Mouse (Mus musculus): ENCODE measurements at regions not wholly inside any gene's neighbourhood (a gene's known extent, or its start where the extent isn't known, plus 50 kb on each side); places are given as distances from the start of the nearest gene placed in this dataset.

GRCm38 (mm10) chr11:39596479-39596878 lies 1098.5 kb downstream of the Mat2b start:
- TF ChIP-seq ZC3H11A (IDR thresholded peaks at IDR 0.05; ENCODE audit: borderline replicate concordance, low read depth, low read length) (no peak), MAFK (IDR thresholded peaks at IDR 0.05; ENCODE audit: insufficient read depth, low read depth, low read length) (no peak), CHD2 (IDR thresholded peaks at IDR 0.05; ENCODE audit: low read depth, low read length) (no peak), HCFC1 (IDR thresholded peaks at IDR 0.05; ENCODE audit: borderline replicate concordance, insufficient read depth, low read length) (no peak)

Data from ES-E14 (cell line).